Mouse (Mus musculus) 416B (cell line): ENCODE results near the gene Ebf1.

Experiments
- DNase-seq: peaks from one replicate; pipeline ENCODE4 v3.0.0; 2011; ENCODE audit warnings: low read depth

The Ebf1 gene

DNA sequence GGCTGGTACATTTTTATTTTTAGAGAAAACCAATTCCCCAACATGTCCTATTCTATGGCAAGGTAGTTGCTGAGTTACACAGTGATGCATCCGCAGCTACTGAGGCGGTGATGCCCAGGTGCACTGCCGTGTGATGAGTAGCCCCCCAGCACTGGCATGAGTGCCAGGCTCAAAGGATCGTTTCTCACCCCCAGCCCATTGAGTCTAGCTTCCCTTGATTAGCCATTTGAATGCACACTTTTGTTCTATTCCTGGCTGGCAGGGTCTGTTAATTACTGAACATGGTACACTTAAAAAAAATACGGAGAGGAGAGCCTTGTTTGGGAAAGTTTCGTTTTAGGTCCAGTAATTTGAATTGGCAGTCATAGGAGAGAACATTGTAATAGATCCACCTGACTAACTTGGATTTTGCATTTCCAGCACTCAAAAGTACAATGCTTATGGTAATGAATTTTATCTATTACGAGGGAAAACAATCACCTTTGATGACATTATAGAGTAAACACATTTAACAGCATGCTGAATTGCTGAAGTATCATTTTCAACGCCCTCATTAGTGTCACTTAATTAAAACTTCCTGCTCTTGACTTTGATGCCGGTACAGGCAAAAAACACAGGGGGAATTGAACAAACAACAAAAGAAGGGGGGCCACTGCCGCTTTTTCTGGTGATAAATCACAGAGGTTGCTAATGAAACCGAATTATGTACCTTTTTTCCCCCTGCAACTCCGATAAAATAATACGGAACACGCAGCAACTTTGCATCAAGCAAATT lies 167.3 kb downstream of the Ebf1 start:
- no peak for DNase-seq

DNA sequence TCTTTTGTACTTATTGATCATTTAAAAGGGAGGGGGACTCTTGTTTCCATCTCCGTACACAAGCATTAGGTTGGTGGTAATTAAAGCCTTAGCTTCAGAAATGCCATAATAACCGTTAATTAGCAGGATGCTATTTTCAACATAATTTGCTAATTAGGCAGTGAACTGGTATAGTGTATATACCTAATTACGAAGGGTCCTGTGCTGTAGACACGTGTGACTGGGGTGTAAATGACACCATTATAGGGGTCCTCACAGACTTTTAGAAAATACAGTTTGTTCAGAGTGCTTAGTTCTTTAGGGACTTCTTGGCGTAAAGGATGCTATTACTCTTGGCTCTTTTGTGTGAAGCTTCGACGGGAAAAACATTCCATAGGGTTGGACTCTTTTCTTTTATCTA lies 167.9 kb downstream of the Ebf1 start:
- no peak for DNase-seq

DNA sequence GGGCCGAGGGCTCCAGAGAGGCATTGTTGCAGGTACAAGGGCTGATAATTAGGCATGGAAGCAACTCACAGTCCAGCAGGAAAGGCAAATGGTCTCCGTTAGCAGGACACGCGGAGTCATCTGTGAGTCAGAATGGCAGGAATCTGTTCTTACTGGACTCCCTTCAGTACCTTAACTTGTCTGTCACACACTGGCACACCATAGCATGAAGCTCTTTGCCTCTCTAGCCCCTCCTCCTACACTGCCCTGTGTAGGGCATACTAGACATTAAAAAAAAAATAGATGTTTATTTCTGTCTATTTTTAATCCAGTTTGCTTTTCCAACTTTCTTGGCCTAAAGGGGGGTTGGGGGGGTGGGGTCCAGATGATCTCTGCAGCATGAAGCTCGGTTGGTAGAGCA lies 168.4 kb downstream of the Ebf1 start:
- DNase-seq: no peak

- no peak for DNase-seq
Observed at GRCm38 (mm10) chr11:44788003-44788402, 170.9 kb downstream of the Ebf1 start.

DNA sequence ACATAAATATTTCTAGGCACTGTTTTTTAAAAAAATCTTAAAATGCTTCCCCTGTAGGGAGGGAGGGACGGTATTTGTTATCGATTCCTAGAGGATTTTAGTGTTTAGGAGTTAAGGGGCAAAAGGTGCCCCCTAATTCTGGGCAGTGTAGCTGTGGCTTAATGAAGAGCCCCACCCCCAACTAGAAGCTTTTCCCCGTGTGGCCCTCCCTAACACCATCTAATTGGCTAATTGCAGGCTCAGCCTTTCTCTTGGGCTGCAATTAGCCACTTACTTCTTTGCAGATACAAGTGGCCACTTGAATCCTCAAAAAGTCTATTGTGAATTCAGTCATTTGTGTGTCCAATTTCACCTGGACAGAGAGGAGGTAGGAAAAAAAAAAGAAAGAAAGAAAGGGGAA lies 175.7 kb downstream of the Ebf1 start:
- DNase-seq: no peak

DNA sequence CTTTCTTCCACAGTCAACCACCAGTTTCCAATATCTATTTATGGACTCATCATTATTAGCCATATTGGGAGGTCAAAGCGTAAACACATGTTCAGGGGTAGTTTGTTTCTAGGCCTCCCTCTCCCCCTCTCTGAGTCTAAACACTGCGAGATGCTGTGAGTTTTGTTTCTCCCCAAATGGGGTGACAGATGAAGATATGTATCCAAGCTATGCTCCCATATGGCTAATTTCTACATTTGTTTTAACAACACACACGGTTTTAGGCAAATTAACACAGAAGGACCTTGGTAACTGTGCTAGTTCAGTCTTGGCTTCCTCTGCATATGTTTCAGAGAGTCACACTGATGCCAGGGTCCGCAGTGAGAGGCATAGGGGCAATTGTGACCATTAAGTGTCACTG lies 177.8 kb downstream of the Ebf1 start:
- no peak for DNase-seq

DNA sequence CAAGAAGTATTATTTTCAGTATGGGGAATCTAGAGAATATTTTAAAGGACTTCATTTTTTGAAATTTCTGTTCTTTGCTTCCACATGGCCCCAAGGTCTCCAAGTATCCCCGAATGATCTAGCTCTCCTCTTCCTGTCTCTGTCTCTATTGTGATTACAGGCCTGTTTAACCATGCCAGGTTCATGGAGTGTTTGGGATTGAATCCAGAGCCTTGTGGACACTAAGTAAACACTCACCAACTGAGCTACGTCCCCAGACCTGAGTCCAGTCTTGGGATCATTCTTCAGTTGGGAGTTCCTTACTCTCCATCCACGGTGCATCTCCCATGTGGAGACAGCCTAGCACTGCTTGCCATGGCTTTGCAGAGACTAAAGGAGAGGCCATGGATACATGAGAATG lies 178.7 kb downstream of the Ebf1 start:
- DNase-seq: no peak

- no peak for DNase-seq
Observed at GRCm38 (mm10) chr11:44798270-44798669, 181.2 kb downstream of the Ebf1 start.

GRCm38 (mm10) chr11:44804046-44804445 lies 186.9 kb downstream of the Ebf1 start:
- no peak for DNase-seq

GRCm38 (mm10) chr11:44806589-44806988 lies 189.5 kb downstream of the Ebf1 start:
- DNase-seq: no peak

DNA sequence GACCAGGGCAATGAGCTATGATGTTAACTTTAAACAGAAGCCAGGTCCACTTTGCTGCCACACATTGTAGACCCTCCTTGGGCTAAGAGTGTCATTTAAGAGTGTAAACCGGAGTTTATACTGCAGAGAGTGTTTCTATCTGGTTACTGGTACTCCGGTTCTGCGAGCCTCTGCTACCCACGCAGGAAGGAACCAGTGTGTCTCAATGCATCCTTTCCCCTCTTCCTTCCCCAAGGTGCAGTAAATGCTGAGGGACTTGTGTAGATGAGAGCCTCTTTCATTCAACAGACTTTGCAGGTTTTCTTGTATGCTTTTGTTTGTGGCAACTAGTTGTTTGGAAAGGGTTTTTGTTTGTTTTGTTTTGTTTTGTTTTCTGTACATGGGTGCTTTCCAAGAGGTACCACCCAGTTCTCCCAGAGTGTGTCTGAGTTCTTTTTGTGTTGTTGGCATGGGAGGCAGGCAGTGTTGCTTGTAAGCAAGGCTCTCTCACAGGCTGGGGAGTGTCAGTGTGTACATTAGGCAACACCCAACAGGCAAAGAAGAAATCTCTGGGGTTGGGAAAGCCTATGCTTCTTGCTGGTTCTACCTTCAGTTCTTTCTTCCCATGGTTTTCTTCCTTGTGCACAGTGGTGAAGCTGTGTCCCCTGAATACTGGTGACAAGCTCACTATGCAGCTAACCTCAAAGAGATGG lies 191.9 kb downstream of the Ebf1 start:
- no peak for DNase-seq

GRCm38 (mm10) chr11:44811007-44811406 lies 193.9 kb downstream of the Ebf1 start:
- no peak for DNase-seq

DNA sequence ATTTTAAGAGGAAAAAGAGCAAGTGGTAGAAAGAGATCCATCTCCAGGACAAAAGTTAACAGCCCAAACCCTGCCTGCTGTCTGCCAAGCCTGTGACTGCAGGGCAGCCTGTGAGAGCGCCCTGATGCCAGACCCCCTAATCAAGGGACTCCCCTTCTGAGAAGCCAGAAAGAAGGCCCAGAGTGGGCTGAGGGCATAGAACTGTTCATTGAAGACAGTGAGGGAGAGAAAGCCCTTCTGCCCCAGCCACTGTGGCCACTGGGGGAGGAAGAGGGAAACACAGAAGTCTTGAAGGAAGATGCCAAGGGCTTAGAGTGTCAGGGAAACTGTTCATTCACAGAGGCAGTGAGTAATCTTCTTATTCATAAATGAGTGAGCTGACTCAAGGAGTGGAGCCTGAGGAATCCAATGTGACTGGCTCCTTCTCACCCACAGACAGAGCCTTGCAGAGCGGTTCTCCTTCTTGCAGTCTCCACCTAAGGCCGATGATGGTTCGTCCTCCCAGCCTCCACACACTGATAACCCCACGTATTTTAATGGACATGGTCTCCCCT lies 195.2 kb downstream of the Ebf1 start:
- DNase-seq: no peak

GRCm38 (mm10) chr11:44813534-44813933 lies 196.4 kb downstream of the Ebf1 start:
- DNase-seq: no peak

DNA sequence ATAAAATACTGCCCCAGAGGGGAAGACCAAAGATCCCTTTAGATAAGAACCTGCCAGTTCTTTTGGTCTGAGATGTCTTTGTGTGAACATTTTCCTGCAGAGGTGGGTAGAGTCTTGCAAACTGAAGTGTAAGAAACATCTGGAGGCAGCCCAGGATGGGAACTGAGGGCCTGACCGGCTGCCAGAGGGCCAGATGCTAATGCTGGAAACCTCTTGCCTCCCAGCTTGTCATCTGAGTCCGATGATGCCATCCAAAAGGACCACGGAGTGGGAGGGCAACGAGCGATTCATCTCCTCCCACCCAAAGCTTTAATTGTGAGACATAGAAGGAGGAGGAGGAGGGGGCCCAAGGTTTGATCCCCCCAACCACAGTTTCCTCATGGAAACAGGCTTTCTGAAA lies 197.7 kb downstream of the Ebf1 start:
- DNase-seq: no peak

- no peak for DNase-seq
Observed at GRCm38 (mm10) chr11:44815991-44816390, 198.9 kb downstream of the Ebf1 start.

GRCm38 (mm10) chr11:44822312-44822711 lies 205.2 kb downstream of the Ebf1 start:
- no peak for DNase-seq

- no peak for DNase-seq
Observed at GRCm38 (mm10) chr11:44832227-44832939, 215.3 kb downstream of the Ebf1 start.

DNA sequence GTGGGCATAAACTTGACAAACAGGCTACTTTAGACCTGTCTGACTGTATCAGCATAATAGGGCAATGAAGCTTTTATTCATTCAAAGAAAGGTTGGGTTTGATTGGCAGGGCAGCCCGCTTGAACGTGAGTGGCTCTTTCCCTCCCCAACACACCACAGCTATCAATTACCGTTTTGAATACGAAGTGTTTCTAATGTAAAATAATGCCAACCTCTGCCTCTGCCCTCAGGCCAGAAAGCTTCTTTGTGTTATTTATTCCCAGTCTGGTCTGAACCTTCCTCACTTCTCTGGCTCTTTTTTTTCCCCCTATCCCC lies 215.8 kb downstream of the Ebf1 start:
- no peak for DNase-seq

DNA sequence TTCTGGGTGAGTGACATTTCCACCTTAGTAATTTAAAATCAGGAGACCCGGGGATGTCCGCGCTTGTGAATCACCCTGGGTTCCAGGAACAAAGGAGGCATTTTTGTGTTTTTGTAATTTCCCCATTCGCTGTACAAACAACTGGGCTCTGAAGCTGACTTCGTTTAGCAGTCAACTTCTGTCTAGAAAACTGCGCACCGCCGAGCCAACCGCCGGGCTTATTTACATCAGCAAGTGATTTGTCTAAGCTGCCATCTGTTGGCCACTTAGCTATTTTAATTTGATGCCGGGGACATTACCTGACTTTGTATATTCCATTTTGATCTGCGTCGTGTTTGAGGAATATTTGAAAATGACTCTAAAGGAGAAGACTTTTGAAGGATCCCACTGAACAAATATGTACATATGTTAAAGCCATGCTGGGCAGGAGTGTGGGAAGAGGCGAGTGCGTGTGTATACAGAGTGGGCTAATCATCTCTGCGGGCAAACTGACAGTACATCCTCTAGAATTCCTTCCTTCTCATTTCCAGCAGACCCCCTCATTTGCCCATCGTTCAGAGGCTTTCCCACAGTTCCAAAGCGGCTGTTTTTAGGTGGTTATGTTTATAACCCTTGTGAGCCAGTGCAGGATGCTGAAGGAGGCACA lies 216.4 kb downstream of the Ebf1 start:
- DNase-seq: no peak

- DNase-seq: no peak
Observed at GRCm38 (mm10) chr11:44835166-44835565, 218.0 kb downstream of the Ebf1 start.

DNA sequence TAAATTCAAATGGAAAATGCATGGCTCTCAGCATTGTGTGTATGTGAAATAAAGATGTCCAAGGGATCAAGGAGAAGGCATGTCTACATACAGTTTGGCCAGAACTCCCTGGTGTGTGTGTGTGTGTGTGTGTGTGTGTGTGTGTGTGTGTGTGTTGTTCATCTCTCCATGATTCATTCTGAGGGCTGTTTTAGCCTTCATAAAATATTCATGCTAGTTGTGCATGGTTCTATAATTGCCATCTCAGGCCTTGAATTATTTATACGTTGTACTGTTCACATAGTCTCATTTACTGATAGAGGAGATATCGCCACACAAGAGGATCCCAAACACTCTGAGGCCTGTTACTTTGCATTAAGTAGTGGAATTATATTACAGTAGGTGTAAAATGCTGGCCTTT lies 220.5 kb downstream of the Ebf1 start:
- no peak for DNase-seq
